Mouse (Mus musculus) cerebellum, postnatal 36 days (tissue): Measurements from ENCODE around the gene Kcnh4.

Experiments
- DNase-seq, 2 experiments: peaks; one replicate each; pipeline ENCODE4 v3.0.0; 2021 to 2022; ENCODE audit warnings: mixed read lengths in 2 of 2

Gene Kcnh4

GRCm38 (mm10) chr11:100730477-100731205 is 29.1 kb downstream of the Kcnh4 start:
- DNase-seq = no peak

- DNase-seq = no peak
Observed at GRCm38 (mm10) chr11:100729976-100730375, 29.8 kb downstream of the Kcnh4 start.

GRCm38 (mm10) chr11:100728601-100729000 is 31.1 kb downstream of the Kcnh4 start:
- DNase-seq = no peak

GRCm38 (mm10) chr11:100727201-100727600 is 32.5 kb downstream of the Kcnh4 start:
- no peak for DNase-seq

GRCm38 (mm10) chr11:100724919-100725512 is 34.7 kb downstream of the Kcnh4 start:
- DNase-seq = no peak

GRCm38 (mm10) chr11:100722493-100723028 is 37.2 kb downstream of the Kcnh4 start:
- no peak for DNase-seq

- DNase-seq = no peak
Observed at GRCm38 (mm10) chr11:100721776-100722492, 37.8 kb downstream of the Kcnh4 start.

GRCm38 (mm10) chr11:100721254-100721653 is 38.5 kb downstream of the Kcnh4 start:
- no peak for DNase-seq

- DNase-seq = no peak
Observed at GRCm38 (mm10) chr11:100720345-100720744, 39.4 kb downstream of the Kcnh4 start.

- DNase-seq = no peak
Observed at GRCm38 (mm10) chr11:100719893-100720292, 39.8 kb downstream of the Kcnh4 start.

- DNase-seq = no peak
Observed at GRCm38 (mm10) chr11:100719312-100719711, 40.4 kb downstream of the Kcnh4 start.

- no peak for DNase-seq
Observed at GRCm38 (mm10) chr11:100718866-100719265, 40.9 kb downstream of the Kcnh4 start.

GRCm38 (mm10) chr11:100718462-100718861 is 41.3 kb downstream of the Kcnh4 start:
- no peak for DNase-seq

GRCm38 (mm10) chr11:100716649-100717048 is 43.1 kb downstream of the Kcnh4 start:
- DNase-seq = no peak

GRCm38 (mm10) chr11:100714948-100715347 is 44.8 kb downstream of the Kcnh4 start:
- DNase-seq = no peak

GRCm38 (mm10) chr11:100714534-100714915 is 45.2 kb downstream of the Kcnh4 start:
- peak; percentile 82 to 86 for DNase-seq

GRCm38 (mm10) chr11:100713735-100714533 is 45.8 kb downstream of the Kcnh4 start, which contains the start of gene Hspb9:
Gene Hspb9, plus strand, starts transcription at chr11:100713850.
- no peak for DNase-seq

GRCm38 (mm10) chr11:100713174-100713573 is 46.6 kb downstream of the Kcnh4 start:
- DNase-seq = no peak

- DNase-seq = peak; percentile 86 to 89
Observed at GRCm38 (mm10) chr11:100711783-100712615, 47.7 kb downstream of the Kcnh4 start, which contains the start of gene Kat2a. Gene Kat2a, minus strand, starts transcription at chr11:100712465.

- no peak for DNase-seq
Observed at GRCm38 (mm10) chr11:100710977-100711376, 48.8 kb downstream of the Kcnh4 start.

GRCm38 (mm10) chr11:100710528-100710927 is 49.2 kb downstream of the Kcnh4 start:
- no peak for DNase-seq
